Comparison of ENCODE assay signal across 16 mouse cellular contexts in genomic region chr10:87752117-87752516, GRCm38 (mm10).
"Had no signal": no experiment of that assay in that cellular context is flagged by ENCODE, and none has a peak within 500 bp of the region (broad histone marks: within the 10 kb centered on the region; RNA-seq: fewer than 3 reads in every experiment).

No protein-coding gene starts in this region.

- H3K36me3 ChIP-seq: kidney, embryonic 15.5 days; limb, embryonic 15.5 days; liver, embryonic 12.5 days; midbrain, embryonic 10.5 days; neural tube, embryonic 15.5 days had no signal

- H3K4me3 ChIP-seq: kidney, embryonic 15.5 days; layer of hippocampus, adult 2 months; limb, embryonic 15.5 days; liver, embryonic 12.5 days; midbrain, embryonic 10.5 days; myocyte; neural tube, embryonic 15.5 days had no signal

- H3K9me3 ChIP-seq: kidney, embryonic 15.5 days; limb, embryonic 15.5 days; liver, embryonic 12.5 days; midbrain, embryonic 10.5 days; neural tube, embryonic 15.5 days had no signal

- H3K4me1 ChIP-seq: kidney, embryonic 15.5 days; limb, embryonic 15.5 days; liver, embryonic 12.5 days; midbrain, embryonic 10.5 days had no signal

- ATAC-seq: liver, embryonic 12.5 days had no signal

- DNase-seq: kidney, adult 2 months; kidney, postnatal 14 days; left cerebral cortex, postnatal 4 days; lung, embryonic 14.5 days; lung, postnatal 10 days; lung, postnatal 4 days; midbrain, embryonic 14.5 days; thymus, adult 18-20 months; thymus, postnatal 14 days had no signal

- H3K27ac ChIP-seq: kidney, embryonic 15.5 days; layer of hippocampus, adult 2 months; limb, embryonic 15.5 days; liver, embryonic 12.5 days; midbrain, embryonic 10.5 days; neural tube, embryonic 15.5 days had no signal

- H3K27me3 ChIP-seq: kidney, embryonic 15.5 days; limb, embryonic 15.5 days; liver, embryonic 12.5 days; neural tube, embryonic 15.5 days had no signal

- H3K4me2 ChIP-seq: kidney, embryonic 15.5 days; limb, embryonic 15.5 days; liver, embryonic 12.5 days; lung, embryonic 14.5 days; neural tube, embryonic 15.5 days had no signal

- H3K9ac ChIP-seq: kidney, embryonic 15.5 days; limb, embryonic 15.5 days; liver, embryonic 12.5 days; lung, embryonic 14.5 days; neural tube, embryonic 15.5 days had no signal
